36 mouse cellular contexts compared by ENCODE assay signal in the genomic region with DNA sequence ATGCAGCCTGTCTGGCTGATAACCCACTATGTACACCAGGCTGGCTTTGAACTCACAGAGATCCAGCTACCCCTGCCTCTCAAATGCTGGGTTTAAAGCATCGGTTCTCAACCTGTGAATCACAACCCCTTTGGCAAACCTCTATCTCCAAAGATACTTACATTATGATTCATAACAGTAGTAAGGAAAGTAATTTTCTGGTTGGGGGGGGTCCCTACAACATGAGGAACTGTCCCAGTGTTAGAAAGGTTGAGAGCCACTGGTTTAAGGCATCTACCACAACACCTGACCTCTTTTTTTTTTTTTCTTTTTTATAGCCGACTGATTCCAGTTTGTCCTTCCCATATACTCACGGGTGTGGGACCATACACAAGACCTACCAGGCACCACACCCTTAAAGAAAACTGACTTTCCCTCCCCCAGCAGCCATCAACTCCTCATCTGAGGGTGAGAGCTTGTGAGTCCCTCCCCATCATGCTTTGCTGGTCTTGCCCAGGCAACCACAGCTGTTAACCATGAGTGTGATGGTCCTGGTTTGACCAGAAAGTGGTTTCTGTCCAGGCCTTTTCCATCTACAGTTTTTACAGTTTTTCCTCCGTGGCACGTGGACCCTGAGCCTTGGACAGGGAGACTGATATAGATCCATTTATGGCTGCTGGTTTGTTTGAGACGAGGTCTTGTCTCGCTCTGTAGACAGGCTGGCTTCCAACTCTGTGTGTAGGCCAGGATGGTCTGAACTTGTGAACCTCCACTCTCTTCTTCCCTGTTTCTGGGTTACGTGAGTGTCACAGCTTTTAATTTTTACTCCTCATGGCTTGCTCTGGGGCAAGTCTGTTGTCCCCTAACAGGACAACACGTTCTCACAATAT. TPM values are rescaled to one million over a fixed set of nuclear protein-coding genes. Genes with fewer than 3 reads are reported as not detected.
"Had no signal": no experiment of that assay in that cellular context is flagged by ENCODE, and none has a peak within 500 bp of the region (broad histone marks: within the 10 kb centered on the region; RNA-seq: fewer than 3 reads in every experiment).

No protein-coding gene starts in this region.

- ATAC-seq: hindbrain, postnatal 0 days had no signal

- H3K4me1 ChIP-seq: heart, embryonic 12.5 days had no signal

- H3K4me2 ChIP-seq: heart, embryonic 12.5 days; hindbrain, embryonic 12.5 days; hindbrain, embryonic 14.5 days; limb, embryonic 12.5 days; liver, embryonic 11.5 days; liver, embryonic 13.5 days; liver, embryonic 15.5 days had no signal

- H3K4me3 ChIP-seq: gastrocnemius, adult 2 months; heart, embryonic 12.5 days; hindbrain, embryonic 10.5 days; hindbrain, embryonic 12.5 days; limb, embryonic 10.5 days; limb, embryonic 12.5 days; liver, embryonic 13.5 days; liver, embryonic 15.5 days had no signal

- H3K27ac ChIP-seq: gastrocnemius, adult 2 months; hindbrain, embryonic 10.5 days; hindbrain, embryonic 12.5 days; hindbrain, embryonic 14.5 days; hindbrain, postnatal 0 days; limb, embryonic 10.5 days; limb, embryonic 12.5 days; liver, embryonic 13.5 days; liver, embryonic 15.5 days had no signal

- H3K27me3 ChIP-seq: hindbrain, embryonic 12.5 days; limb, embryonic 12.5 days; liver, embryonic 13.5 days; liver, embryonic 15.5 days had no signal

- H3K9me3 ChIP-seq: heart, embryonic 12.5 days; hindbrain, embryonic 10.5 days; hindbrain, embryonic 12.5 days; limb, embryonic 10.5 days; limb, embryonic 12.5 days; liver, embryonic 13.5 days; liver, embryonic 15.5 days had no signal

- H3K9ac ChIP-seq: heart, embryonic 12.5 days; hindbrain, embryonic 12.5 days; hindbrain, embryonic 14.5 days; limb, embryonic 12.5 days; liver, embryonic 13.5 days; liver, embryonic 15.5 days had no signal

- H3K36me3 ChIP-seq: heart, embryonic 12.5 days; hindbrain, embryonic 10.5 days; hindbrain, embryonic 12.5 days; limb, embryonic 10.5 days; limb, embryonic 12.5 days; liver, embryonic 13.5 days; liver, embryonic 15.5 days had no signal

- DNase-seq: gastrocnemius, adult 2 months; gastrocnemius, postnatal 10 days; gastrocnemius, postnatal 25 days; heart, adult 18-20 months; heart, postnatal 10 days; heart, postnatal 4 days; kidney, adult 18-20 months; kidney, adult 8-10 months; kidney, postnatal 10 days; kidney, postnatal 25 days; kidney, postnatal 4 days; layer of hippocampus, adult 9-11 months; layer of hippocampus, postnatal 36 days; liver; liver, embryonic 13.5 days had no signal

RNA-seq across cellular contexts. Expression of a gene that starts 44.4 kb away (rescaled TPM):
- total RNA-seq: granulocyte monocyte progenitor cell, adult 5-6 weeks; heart, postnatal 25 days; layer of hippocampus, adult 18-20 months; layer of hippocampus, adult 8-10 months; layer of hippocampus, postnatal 14 days; layer of hippocampus, postnatal 36 days; left cerebral cortex, adult 18-20 months; left cerebral cortex, postnatal 14 days; left cerebral cortex, postnatal 36 days had no signal

RNA-seq across cellular contexts. Expression of a gene that starts 46.5 kb away (rescaled TPM):
- total RNA-seq: granulocyte monocyte progenitor cell, adult 5-6 weeks had no signal
- polyA plus RNA-seq: heart, embryonic 12.5 days; heart, embryonic 14.5 days; heart, embryonic 16.5 days; hindbrain, embryonic 10.5 days; kidney, embryonic 14.5 days; kidney, embryonic 16.5 days; limb, embryonic 10.5 days; limb, embryonic 12.5 days; liver, embryonic 11.5 days; liver, embryonic 13.5 days; liver, embryonic 15.5 days had no signal
